Mouse (Mus musculus) cerebellum, adult 11-12 months (tissue): Measurements from ENCODE around the gene Mov10.
"Not testable (repeated sequence)": the region's sequence is repeated elsewhere in the genome, so short reads cannot be mapped to it uniquely, and the experiment has no call there.

Experiments used
- DNase-seq: peaks from one replicate; pipeline ENCODE4 v3.0.0; 2022

Gene Mov10

DNA sequence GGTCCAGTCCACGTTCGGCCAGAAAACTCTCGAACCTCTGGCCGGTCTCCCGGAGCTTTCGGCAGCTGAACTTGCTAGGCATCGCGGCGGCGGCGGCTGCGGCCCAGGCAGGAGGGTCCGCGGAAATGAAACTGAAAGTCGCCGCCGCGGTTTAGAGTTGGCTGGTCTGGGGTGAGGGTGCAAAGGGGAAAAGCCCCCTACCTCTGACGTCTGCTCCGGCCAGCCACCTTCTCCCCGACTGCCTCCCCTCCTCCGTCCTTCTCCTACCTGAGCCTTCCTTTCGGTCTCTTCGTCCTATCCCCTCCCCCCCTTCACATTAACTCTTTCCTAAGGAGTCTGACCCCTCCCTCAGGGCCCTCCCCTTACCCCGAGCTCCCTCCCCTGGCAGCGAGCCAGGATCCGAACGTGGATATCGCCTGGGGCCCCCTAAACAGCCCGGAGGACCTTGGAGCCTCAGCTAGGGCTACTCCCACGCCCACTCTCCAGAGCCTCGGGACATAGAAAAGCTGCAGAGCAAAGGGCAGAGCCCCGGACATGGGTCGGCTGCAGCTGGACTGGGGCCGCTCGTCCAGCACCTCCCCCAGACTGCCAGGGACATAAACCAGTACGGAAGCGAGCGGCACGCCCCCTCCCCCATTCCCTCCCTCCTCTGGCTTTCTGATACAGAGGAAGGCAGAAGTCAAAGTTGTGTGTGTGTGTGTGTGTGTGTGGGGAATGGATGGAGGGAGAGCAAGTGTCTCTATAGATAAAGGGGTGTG is at the start of gene Mov10:
Gene Mov10, minus strand, starts transcription at position 573 of the 758 bp plus-strand sequence.
- DNase-seq, result peak; percentile 16

DNA sequence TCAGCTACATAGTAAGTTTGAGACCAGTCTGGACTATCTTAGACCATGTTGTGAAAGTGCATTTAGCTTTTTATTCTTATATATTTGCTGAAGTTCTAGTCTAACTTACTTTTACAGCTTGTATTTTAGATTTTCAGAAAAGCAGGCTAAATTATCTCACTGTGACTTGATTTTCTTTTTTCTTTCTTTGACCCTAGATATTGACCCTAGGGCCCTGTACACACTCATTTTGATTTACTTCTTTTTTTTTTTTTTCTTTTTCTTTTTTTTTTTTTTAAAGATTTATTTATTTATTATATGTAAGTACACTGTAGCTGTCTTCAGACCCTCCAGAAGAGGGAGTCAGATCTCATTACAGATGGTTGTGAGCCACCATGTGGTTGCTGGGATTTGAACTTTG is 48.3 kb upstream of the Mov10 start:
- not testable (repeated sequence) for DNase-seq

GRCm38 (mm10) chr3:104865341-104865788 is 47.0 kb upstream of the Mov10 start:
- DNase-seq, result no peak

DNA sequence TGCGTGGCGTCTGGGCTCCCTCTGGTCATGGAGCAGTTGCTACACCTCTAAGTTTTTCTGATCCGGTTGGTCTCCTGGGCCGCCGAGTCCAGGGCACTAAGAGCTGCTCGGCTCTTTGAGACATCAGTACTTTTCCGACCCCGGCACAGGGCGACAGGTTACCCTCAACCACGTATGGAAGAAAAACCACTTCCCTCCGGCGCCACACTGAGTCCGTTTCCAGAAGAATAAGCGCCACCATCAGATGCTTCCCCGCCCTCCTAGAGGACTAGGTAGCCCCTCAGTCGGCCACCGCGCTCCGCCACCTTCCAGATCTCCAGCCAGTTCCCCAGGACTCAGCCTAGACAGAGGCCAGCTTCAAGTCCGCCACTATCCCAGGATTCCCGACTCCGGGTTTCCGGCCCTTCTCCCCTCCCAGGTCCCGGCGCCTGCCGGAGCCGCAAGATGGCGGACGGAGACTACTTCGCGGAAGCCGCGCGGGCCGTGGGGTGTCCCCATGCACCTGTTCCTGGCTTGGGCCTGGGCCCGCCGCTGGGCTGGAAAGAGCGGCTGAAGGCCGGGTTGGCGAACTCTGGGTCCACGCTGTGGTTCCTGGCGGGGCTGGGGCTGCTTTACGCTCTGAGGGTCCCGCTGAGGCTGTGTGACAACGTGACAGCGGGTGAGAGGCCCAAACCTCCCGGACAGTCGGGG is 46.4 kb upstream of the Mov10 start:
- peak; percentile 88 for DNase-seq

DNA sequence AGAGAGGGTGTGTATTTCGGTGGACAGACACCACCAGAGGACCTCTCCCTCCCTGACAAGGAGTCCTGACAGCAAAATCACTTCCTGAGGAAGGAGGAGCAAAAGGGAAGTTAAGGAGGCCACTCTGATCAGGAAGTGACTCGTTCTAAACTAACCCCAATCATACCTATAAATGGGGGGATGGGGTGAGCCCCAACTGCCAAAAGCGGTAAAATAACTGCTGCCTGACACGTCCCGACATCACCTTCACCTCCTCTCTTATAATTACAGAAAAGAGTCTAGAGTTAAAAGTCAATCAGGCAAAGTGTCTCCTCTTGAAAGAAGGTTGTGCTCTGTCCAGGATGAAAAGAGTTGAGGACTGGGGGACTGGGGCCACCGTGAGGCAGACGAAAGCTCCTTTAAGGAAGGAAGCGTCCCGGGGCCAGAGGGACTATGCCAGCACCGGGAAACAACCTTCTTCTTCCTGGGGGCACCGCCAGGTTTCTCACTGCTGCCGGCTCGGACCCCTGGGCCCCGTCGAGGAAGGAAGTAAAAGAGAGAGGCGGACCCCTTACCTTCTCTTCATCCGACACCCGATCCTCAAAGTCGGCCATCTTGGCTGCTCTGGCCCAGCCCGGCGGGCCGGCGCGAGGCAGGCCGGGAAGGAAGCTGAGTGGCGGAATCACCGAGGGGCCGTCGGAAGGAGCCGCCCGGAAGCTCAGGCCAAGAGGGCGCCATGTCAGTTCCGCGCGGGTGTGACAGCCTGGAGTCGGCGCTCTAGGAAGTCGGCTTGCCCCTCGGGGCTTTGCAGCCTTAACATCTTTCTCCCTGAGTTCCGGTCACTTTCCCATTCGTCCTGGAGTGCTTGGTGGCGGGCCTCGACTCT is 45.7 kb upstream of the Mov10 start, which contains the start of the genes St7l and Capza1:
Gene St7l, plus strand, starts transcription at position 220 of the 865 bp plus-strand sequence.
Gene Capza1, minus strand, starts transcription at position 720 of the 865 bp plus-strand sequence.
- DNase-seq, result peak; percentile 86

- DNase-seq, result no peak
Observed at GRCm38 (mm10) chr3:104858560-104858959, 40.2 kb upstream of the Mov10 start.

DNA sequence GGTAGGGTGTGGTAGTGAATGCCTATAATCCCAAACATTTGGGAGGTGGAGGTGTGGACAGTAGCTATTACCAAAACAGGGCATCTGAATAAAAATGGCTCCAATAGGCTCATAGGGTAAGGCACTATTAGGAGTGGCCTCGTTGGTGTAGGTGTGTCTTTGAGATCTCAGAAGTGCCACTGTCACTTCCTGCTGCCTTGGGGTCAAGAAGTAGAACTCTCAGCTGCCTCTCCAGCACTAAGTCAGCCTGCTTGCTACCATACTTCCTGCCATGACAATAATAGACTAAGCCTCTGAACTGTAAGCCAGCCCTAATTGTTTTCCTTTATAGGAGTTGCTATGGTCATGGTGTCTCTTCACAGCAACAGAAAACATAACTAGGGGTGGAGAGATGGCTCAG is 37.7 kb upstream of the Mov10 start:
- DNase-seq, result no peak

GRCm38 (mm10) chr3:104854866-104855265 is 36.5 kb upstream of the Mov10 start:
- DNase-seq, result no peak

- DNase-seq, result no peak
Observed at GRCm38 (mm10) chr3:104854465-104854864, 36.1 kb upstream of the Mov10 start.

DNA sequence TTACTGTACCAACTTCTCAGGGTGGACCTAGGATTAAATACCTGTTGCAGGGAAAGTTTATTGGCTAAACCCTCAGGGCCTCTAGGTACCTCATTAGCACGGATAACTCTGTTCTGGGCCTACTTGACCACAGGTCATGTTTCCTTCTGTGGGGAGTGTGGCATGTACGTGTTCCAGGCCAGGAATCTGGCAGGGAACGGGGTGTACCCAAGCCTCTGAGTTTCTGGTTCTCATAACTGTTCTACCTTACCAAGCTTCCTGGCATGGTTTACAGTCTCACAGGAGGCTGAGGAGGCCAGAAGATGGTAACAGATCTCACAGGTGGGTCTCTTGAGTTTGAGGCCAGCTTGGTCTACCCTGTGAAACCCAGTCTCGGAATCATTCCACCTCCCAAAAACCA is 28.2 kb upstream of the Mov10 start:
- DNase-seq, result no peak

GRCm38 (mm10) chr3:104841049-104841448 is 22.7 kb upstream of the Mov10 start:
- no peak for DNase-seq

DNA sequence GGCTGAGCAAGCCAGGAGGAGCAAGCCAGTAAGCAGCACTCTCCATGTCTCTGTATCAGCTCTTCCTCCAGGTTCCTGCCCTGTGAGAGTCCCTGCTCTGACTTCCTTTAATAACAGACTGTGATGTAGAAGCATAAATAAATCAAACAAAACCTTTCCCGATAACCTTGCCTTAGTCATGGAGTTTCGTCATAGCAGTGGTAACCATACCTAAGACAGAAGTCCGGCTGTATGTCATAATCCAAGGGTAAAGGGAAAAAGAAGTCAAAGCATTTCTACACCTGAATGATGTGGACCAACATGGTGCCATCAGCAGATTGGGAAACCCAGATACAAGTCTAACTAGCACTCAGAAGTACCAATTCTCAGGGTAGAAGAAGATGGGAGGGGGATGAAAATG is 17.4 kb upstream of the Mov10 start:
- no peak for DNase-seq

DNA sequence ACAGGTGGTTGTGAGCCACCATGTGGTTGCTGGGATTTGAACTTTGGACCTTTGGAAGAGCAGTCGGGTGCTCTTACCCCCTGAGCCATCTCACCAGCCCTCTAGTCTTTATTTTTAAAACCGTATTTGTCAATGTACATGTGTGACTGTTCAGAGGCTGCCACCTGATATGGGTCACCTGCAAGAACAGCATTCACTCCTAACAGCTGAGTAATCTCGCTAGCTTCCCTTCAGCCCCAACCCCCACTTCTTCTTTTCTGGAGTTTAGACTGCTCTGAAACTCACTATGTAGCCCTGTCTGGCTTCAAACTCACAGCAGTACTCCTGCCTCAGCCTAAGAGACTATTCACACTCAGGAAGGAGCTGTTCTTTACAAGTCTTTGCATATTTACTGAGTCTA is 4.0 kb upstream of the Mov10 start:
- DNase-seq, result no peak

DNA sequence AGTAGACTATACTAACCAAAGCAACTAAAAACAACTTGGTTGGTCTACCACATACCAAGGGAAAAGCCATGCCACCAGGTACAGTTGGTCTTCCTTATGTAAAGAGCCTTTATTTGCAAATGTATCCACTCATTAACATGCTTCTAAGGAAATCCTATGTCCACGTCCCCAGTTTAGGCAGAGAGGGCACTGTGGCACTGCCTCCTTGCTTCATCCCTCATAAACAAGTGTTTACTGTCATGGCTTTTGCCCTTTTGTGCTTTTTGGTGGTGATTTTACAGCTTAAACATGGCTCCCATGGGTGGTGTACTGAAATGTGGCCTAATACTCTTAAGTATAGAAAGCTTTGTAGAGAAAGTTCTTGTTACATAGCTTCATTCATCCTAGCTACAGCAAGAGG is 2.1 kb upstream of the Mov10 start:
- DNase-seq, result no peak

DNA sequence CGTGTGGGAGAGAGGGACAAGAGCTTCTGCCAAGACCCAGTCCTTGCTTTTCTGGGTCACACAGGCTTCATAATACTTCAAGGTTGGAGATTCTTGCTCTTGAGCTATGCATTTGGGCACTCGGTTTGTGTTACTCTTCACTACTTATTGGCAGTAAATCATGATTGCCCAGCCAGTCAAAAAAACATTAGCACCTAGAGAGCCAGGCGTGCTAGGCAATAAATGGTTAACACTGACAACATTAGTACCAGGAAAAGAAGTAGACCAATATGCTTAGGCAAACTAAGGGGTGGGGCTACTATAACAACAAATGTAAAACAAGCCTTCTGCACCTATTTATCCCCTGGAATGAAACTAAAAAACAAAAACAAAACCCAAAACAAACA is 379 bp upstream of the Mov10 start:
- DNase-seq, result no peak

DNA sequence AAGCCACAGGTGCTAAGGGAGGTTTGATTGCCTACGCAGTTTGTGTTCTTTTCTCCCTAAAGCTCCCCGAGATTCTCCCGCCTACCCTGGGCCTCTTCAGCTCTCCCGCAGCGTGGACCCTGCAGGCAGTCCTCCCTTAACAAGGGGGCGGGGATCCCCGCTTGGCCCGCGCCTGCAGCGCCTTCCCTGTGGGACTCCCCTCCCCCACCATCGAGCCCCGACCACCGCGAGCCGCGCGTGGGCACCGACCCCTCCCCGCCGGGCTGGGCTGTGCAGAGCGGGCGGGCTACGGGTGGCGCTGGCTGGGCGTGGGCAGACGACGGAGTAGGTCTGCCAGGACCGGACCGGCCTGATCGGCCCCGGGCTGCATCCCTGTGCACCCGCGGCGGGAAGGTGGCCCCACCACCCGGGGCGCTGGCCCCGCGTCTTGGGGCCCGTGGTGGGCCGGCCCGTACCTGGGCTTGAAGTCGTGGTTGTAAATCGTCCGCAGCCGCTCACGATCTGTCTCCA is 827 bp downstream of the Mov10 start:
- peak; percentile 12 for DNase-seq

DNA sequence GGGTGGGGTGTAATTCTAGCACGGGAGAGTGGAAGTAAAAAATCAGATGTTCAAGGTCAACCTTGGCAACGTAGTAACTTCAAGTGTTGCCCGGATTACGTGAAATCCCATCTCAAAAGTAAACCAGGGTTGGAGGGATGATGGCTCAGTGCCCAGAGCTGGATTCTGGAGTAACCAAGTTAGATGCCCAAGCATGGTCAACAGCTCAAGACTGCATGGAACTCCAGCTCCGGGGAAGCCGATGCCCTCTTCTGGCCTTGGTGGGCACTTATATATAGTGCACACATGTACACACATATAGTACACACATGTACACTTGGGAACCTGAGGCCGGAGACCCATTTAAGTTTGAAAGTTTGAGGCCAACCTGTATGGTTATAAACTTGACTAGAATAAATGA is 2.2 kb downstream of the Mov10 start:
- no peak for DNase-seq

GRCm38 (mm10) chr3:104815346-104815745 is 3.0 kb downstream of the Mov10 start:
- no peak for DNase-seq

GRCm38 (mm10) chr3:104814746-104815145 is 3.6 kb downstream of the Mov10 start:
- DNase-seq, result no peak

DNA sequence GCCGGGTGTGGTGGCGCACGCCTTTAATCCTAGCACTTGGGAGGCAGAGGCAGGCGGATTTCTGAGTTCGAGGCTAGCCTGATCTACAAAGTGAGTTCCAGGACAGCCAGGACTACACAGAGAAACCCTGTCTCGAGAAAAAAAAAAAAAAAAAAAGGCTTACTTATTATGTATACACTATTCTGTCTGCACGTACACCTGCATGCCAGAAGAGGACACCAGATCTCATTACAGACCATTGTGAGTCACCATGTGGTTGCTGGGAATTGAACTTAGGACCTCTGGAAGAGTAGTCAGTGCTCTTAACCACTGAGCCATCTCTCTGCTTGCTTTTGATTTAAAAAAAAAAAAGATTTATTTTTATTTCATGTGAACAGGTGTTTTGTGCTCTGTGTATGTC is 5.1 kb downstream of the Mov10 start:
- DNase-seq, result not testable (repeated sequence)

- no peak for DNase-seq
Observed at GRCm38 (mm10) chr3:104812254-104812653, 6.1 kb downstream of the Mov10 start.

DNA sequence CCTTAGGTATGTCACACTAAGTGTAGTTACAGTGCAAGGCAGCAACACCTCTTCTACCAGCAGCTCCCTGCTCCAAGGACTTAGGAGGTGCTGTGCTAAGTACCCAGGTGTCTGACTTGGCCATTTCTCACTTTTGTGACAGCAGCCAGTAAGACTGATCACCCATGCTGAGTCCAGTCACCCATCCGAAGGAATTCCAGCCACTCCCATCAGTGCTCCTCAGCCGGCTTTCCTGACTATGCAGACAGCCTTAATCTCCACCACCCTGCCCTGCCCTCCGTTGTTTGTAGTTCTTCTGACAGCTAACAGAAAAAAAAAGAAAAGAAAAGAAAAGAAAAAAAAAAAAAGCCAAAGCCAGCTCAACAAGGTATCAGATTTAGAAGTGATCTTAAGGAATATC is 6.6 kb downstream of the Mov10 start:
- no peak for DNase-seq

DNA sequence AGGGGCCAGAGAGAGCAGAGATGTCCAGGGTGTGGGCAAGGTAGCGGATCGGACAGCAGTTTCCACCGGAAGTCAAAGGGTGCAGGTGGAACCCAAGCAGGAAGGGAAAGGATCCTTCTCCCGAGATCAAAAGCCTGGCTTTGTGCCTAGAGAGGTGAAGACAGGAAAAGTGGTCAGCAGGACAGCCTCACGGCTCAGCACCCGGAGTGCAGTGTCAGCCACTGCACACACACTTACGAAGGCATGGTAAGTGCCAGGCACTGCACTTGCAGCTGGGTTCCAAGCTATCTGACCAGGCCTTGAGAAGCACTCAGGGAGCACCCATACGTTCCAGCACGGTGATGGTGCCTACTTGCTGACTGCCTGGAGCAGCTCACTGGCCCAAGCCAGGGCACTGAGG is 12.8 kb downstream of the Mov10 start:
- DNase-seq, result no peak
